Mouse (Mus musculus): ENCODE data around the gene Picalm.

GRCm38 (mm10) chr7:90221487-90221886, 91.5 kb downstream of the Picalm start:
- TF ChIP-seq CTCF (IDR thresholded peaks at IDR 0.05; ENCODE audit: low read depth, low read length) (no peak), GATA1 (IDR thresholded peaks at IDR 0.05; ENCODE audit: borderline replicate concordance, low read length) (no peak), TAL1 (conservative IDR thresholded peaks at IDR 0.05; ENCODE audit: low read depth, low read length) (no peak)

All from G1E (cell line).